Mouse (Mus musculus): ENCODE results near the gene Herpud1.
"Not testable (repeated sequence)": the region's sequence is repeated elsewhere in the genome, so short reads cannot be mapped to it uniquely, and the experiment has no call there.

Gene Herpud1

DNA sequence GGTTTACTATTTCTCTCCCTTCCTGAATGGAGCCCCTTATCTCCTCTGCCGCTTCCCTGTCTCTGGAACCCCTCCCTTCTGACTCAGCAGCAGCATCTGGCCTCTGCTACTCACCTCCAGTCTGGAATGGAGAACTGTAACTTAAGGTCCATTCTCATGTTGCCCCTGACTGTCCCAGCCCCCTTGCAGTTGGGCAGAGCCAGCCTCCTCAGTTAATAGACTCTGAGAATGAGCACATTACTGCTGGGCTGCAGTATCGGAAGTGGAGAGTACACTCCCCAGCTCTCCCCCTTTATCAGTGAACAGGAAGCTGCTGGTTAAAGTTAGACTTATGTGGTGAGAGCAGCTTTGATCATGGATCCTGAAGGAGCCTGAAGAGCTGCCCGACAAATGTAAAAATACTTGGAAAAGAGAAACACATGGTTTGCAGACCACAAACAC, 10.7 kb upstream of the Herpud1 start:
- DNase-seq (ENCODE audit: low spot score in 2 of 2), result no peak

- no peak for DNase-seq (ENCODE audit: low spot score in 2 of 2)
Measured at GRCm38 (mm10) chr8:94376176-94376575, 10.1 kb upstream of the Herpud1 start.

GRCm38 (mm10) chr8:94376580-94376979, 9.7 kb upstream of the Herpud1 start:
- DNase-seq (ENCODE audit: low spot score in 2 of 2), result no peak

GRCm38 (mm10) chr8:94377031-94377430, 9.2 kb upstream of the Herpud1 start:
- DNase-seq (ENCODE audit: low spot score in 2 of 2), result no peak

GRCm38 (mm10) chr8:94377714-94378205, 8.5 kb upstream of the Herpud1 start:
- no peak for DNase-seq (ENCODE audit: low spot score in 2 of 2)

- DNase-seq (ENCODE audit: low spot score in 2 of 2), result no peak
Measured at GRCm38 (mm10) chr8:94378763-94379415, 7.3 kb upstream of the Herpud1 start.

GRCm38 (mm10) chr8:94379686-94380085, 6.6 kb upstream of the Herpud1 start:
- no peak for DNase-seq (ENCODE audit: low spot score in 2 of 2)

DNA sequence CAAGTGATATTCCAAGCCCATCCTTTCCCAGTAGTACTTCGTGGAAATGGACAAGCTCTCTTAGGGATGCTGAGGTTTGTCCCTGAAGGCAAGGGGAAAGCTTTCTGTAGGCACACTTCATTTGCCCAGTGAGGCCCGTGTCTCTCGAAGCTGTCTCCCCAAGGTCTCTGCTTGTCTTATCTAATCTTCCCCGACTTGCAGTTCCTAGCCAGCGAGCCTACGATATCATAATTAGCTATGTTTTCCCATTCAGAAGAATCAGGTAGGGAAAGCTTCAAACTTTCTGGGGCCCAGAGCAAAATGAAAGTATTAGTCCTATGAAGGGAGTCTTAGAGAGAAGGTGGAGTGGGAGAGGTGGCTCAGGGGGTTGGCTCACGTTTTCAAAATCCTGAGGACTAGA, 2.1 kb upstream of the Herpud1 start:
- DNase-seq (ENCODE audit: low spot score in 2 of 2), result no peak

GRCm38 (mm10) chr8:94385506-94386213, 578 bp upstream of the Herpud1 start:
- DNase-seq (ENCODE audit: low spot score in 2 of 2), result no peak

DNA sequence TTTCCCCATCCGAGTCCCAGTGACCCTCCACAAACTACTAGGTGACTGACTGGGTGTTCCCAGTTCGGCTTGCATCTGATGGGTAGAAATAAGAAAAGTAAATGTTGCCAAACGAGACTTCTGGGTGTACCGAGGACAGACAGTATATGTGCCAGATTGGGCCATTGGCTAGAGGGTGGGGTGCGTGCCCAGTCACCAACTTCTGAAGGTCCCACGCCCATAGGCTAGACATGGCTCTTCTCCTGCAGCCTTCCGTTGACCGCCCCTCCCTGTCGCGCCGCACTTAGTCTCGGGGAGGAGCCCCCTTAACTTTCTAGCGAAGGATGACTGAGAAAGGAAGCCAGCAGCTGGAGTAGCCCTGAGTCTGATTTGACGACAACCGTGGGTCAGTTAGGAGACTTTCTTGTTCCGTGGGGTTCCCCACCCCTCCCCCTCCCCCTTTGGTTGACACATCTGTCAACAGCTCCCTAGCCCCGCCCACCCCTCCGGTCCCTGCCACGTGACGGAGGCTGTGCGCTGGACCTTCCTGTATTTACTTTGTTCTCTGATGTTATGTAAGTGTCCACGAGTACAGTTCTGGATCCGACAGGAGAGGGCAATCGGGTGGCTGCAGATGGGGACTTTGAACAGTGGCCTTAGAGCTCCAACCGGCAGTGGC, 918 bp downstream of the Herpud1 start:
- peak; percentile 48 to 68 for DNase-seq (ENCODE audit: low spot score in 2 of 2)

GRCm38 (mm10) chr8:94387785-94388184, 1.5 kb downstream of the Herpud1 start:
- no peak for DNase-seq (ENCODE audit: low spot score in 2 of 2)

- no peak for DNase-seq (ENCODE audit: low spot score in 2 of 2)
Measured at GRCm38 (mm10) chr8:94389531-94389930, 3.3 kb downstream of the Herpud1 start.

- no peak for DNase-seq (ENCODE audit: low spot score in 2 of 2)
Measured at GRCm38 (mm10) chr8:94390429-94390828, 4.2 kb downstream of the Herpud1 start.

- DNase-seq (ENCODE audit: low spot score in 2 of 2), result no peak
Measured at GRCm38 (mm10) chr8:94390910-94391309, 4.7 kb downstream of the Herpud1 start.

- DNase-seq (ENCODE audit: low spot score in 2 of 2), result peak; percentile 32 to 38
Measured at GRCm38 (mm10) chr8:94392147-94392546, 5.9 kb downstream of the Herpud1 start.

DNA sequence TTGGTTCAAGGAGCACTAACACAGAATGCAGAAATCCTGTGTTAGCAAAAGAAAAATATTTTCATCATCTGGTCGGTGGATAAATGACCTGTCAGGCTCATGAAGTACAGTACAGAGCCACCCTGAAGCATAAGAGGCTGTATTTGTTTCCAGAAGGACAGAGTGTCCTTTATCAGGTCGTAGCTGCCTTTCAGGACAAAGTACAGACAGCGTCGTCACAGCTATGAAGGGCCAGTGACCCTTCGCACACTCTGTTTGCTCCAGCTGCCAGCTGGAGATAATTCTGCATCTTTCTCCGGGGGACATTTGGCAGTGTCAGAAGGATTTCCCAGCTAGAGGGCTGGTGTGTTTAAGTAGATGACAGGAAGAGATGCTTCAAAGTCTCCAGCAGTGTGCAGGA, 6.4 kb downstream of the Herpud1 start:
- no peak for DNase-seq (ENCODE audit: low spot score in 2 of 2)

DNA sequence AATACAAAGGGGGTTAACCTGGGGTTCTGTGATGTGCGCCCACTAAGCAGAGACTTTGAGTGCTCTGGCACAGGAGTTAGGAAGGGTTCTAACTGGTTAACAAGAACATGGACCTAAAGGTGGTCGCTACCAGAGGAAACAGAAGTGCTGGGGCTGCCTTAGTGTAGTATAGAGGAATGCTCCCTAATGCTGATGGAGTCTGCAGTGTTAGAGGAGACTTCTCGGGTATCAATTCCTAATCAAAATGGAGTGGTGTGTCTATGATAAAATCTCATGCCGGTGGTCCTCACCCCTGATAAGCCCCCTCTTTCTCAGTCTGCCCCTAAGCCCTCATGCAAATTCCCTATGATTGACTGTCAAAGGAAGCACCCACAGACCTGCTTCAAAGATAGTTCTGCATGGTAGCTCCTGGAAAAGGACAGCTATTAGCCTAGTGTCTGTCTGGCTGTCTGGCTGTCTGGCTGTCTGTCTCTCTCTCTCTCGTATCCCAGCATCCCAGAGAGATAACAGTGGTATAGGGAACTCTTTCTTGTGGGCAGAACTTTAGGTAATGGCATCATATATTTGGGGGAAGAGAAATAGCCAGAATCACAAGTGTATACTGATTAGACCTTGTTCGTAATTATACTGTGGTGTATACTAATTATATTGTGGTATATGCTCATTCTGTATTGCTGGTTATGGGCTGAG, 9.8 kb downstream of the Herpud1 start:
- DNase-seq (ENCODE audit: low spot score in 2 of 2), result no peak

- DNase-seq (ENCODE audit: low spot score in 2 of 2), result no peak
Measured at GRCm38 (mm10) chr8:94396964-94397657, 10.9 kb downstream of the Herpud1 start.

DNA sequence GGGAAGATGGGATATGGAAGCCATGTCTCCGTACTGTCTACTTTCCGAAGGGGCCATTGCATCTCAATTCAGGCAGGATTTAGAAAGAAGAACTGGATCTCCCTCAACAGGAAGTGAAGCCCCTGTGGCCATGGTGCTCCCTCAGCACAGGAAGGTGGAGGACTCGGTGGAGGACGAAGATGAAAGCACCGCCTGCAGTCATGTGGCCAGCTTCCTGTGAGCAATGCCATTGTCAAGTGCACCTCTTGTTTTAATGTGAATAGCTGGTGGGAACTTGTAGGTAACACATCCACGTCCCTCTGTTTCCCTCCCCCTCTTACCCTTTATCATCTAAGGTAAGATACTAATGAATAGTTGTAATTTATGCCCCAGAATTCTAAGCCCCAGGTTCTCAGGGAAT, 12.3 kb downstream of the Herpud1 start:
- DNase-seq (ENCODE audit: low spot score in 2 of 2), result no peak

DNA sequence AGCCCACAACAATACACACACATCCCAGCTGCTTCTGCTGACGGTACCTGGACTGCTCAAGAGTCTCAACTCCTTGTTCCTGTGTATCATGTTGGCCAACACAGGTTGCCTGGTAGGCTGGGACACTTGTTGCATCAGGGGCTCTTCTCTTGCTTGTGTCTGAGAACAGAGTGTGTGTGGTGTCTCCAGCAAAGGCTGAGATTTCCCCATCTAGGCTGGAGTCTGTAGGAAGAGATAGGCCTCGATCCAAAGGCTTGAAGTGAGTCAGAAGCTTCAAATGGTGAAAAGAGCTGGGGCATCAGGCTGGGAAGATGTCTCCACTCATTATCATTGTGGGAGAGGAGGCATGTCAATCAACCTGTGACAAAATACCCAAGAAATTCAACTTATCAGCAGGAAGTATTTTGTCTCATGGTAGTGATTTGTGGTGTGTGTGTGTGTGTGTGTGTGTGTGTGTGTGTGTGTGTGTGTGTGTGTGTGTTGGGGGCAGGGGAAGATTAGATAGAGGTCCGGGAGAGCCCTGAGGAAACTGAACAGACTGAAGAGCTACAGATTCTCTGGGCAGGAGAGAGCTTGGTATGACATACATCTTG, 13.2 kb downstream of the Herpud1 start:
- no peak for DNase-seq (ENCODE audit: low spot score in 2 of 2)

DNA sequence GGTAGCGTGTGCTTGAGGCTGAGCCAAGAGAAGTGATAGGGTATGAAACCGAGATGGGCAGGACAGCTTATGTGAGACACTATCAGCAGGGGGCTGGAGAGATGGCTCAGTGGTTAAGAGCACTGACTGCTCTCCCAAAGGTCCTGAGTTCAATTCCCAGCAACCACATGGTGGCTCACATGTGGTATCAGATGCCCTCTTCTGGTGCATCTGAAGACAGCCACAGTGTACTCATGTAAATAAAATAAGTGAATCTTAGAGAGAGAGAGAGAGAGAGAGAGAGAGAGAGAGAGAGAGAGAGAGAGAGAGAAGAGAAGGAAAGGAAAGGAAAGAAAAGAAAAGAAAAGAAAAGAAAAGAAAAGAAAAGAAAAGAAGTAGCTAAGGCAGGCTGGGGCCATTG, 13.7 kb downstream of the Herpud1 start:
- DNase-seq (ENCODE audit: low spot score in 2 of 2), result not testable (repeated sequence)

Data from frontal cortex, postnatal 25 days (tissue).